Mouse (Mus musculus) ES-E14 (cell line): Measurements from ENCODE around the gene AC129217.1.

Source experiments
- CHD2 ChIP-seq: IDR thresholded peaks from 2 replicates; pipeline ENCODE4 v1.6.1; 2014; ENCODE audit warnings: mild to moderate bottlenecking, low read depth, low read length, inconsistent platforms
- MAFK ChIP-seq: IDR thresholded peaks from 2 replicates; pipeline ENCODE4 v1.6.1; 2014; ENCODE audit warnings: mild to moderate bottlenecking, low read depth, low read length, inconsistent platforms; ENCODE audit not compliant: insufficient read depth
- ZC3H11A ChIP-seq: IDR thresholded peaks from 2 replicates; pipeline ENCODE4 v1.6.1; 2012; ENCODE audit warnings: low read depth, mild to moderate bottlenecking, inconsistent platforms, low read length, borderline replicate concordance
- ZNF384 ChIP-seq: IDR thresholded peaks from 2 replicates; pipeline ENCODE4 v1.6.1; 2012; ENCODE audit warnings: low read depth, low read length, inconsistent platforms

- TF ChIP-seq ZNF384 (no peak), ZC3H11A (no peak), MAFK (no peak), CHD2 (no peak)
Observed at GRCm38 (mm10) chr19:8848356-8848755, 18.8 kb downstream of the AC129217.1 start.
